In the genomic region with DNA sequence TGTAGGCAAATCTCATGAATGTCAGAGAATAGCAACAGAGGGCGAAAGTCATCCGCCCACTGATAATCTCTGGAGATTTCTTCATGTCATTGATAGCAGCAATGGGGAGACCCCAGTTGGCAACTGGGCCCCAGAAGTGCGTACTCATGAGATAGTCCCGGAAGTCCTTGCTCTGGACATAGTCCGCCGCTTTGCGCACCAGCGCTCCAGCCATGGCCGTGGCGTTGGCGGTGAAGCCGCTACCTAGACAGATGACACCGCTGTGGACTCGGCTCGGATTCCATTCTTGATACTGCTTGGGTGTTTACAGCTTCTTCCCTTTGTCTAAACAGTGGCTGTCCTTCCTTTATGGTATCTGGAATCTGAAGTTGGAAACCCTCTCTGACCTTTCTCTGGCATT, we compare ENCODE assay signal across 10 mouse cellular contexts. TPM values are rescaled to one million over a fixed set of nuclear protein-coding genes. Genes with fewer than 3 reads are reported as not detected.
DNase-seq lines count a peak whose midpoint lies in the region; TF ChIP-seq lines count a peak whose summit lies in the region.
"Not testable (repeated sequence)": the region's sequence is repeated elsewhere in the genome, so short reads cannot be mapped to it uniquely, and the experiment has no call there.
"Had no signal": no experiment of that assay in that cellular context is flagged by ENCODE, and none has a peak within 500 bp of the region (broad histone marks: within the 10 kb centered on the region; RNA-seq: fewer than 3 reads in every experiment).

No protein-coding gene starts in this region.

- H3K4me1 ChIP-seq in E14TG2a.4 (replicated peaks; ENCODE audit: low read depth, low read length): peaks cover 83% of the 10 kb centered on the region
- H3K4me1 ChIP-seq in kidney, adult 2 months (ENCODE audit: control insufficient read depth, insufficient read depth, low read length): not testable (repeated sequence)

- not testable (repeated sequence) for H3ac ChIP-seq in myocyte (ENCODE audit: control insufficient read depth, insufficient read length)

- not testable (repeated sequence) for H3K4me2 ChIP-seq in myocyte (ENCODE audit: low read depth)

- DNase-seq in 416B (ENCODE audit: low read depth) (peak; percentile 33), MN1 (ENCODE audit: low spot score) (peak; percentile 39)
- peak; percentile 19 for DNase-seq in adrenal gland, postnatal 25 days
- DNase-seq in cerebellum, postnatal 14 days: peak; percentile 37 to 38
- DNase-seq in kidney, adult 2 months: peak; percentile 25
- DNase-seq in kidney, postnatal 14 days: peak; percentile 29

- H3K9me3 ChIP-seq in E14TG2a.4 (ENCODE audit: low read length): not testable (repeated sequence)

- H3K27me3 ChIP-seq in E14TG2a.4 (ENCODE audit: insufficient read depth, low read length); kidney, adult 2 months (replicated peaks; ENCODE audit: control insufficient read depth, insufficient read depth, low read length); myocyte (ENCODE audit: control insufficient read depth, insufficient read depth, insufficient read length): not testable (repeated sequence)

- not testable (repeated sequence) for H3K27ac ChIP-seq in kidney, adult 2 months (ENCODE audit: insufficient read depth, low read depth, low read length)

- TF ChIP-seq POLR2A in kidney, adult 2 months (IDR thresholded peaks at IDR 0.05; ENCODE audit: low read depth, low read length): not testable (repeated sequence)
- peak; percentile 27 for TF ChIP-seq POLR2A in myocyte (IDR thresholded peaks at IDR 0.05; ENCODE audit: insufficient read length, low read depth)

- WGBS in kidney, adult 2 months: 96% methylated on average over 15 of the region's 15 CpGs

- TF ChIP-seq CTCF in E14TG2a.4 (conservative IDR thresholded peaks at IDR 0.05; ENCODE audit: low read length); kidney, adult 2 months (conservative IDR thresholded peaks at IDR 0.05; ENCODE audit: insufficient read depth, insufficient read length, low read depth, low read length): not testable (repeated sequence)

- H3K36me3 ChIP-seq in E14TG2a.4 (ENCODE audit: insufficient read depth, low read length): peaks cover 44% of the 10 kb centered on the region
- H3K36me3 ChIP-seq in kidney, adult 2 months (ENCODE audit: control insufficient read depth, insufficient read depth, low read length); myocyte (ENCODE audit: control insufficient read depth, insufficient read depth): not testable (repeated sequence)

- not testable (repeated sequence) for H3K79me2 ChIP-seq in myocyte (ENCODE audit: control insufficient read depth, insufficient read depth)

- peak overlapping the region; percentile 45 for H3K4me3 ChIP-seq in E14TG2a.4 (replicated peaks; ENCODE audit: low read length)
- H3K4me3 ChIP-seq in kidney, adult 2 months (ENCODE audit: insufficient read depth, low read depth, low read length); myocyte: not testable (repeated sequence)

RNA-seq across cellular contexts. Expression of gene Zfp839, which starts 8.6 kb away (rescaled TPM):
- total RNA-seq in adrenal gland, postnatal 25 days (2021): 16.3 and 17.7 TPM in 2 replicates
- polyA plus RNA-seq in kidney, adult 2 months (2012; rRNA removed): 6.9 and 9.0 TPM in 2 replicates
- polyA plus RNA-seq in myocyte (2012; fragmentation: generic; extraction: Trizol): 3.1 TPM

RNA-seq across cellular contexts. Expression of gene Mok, which starts 17.9 kb away (rescaled TPM):
- 1.4 and 1.5 TPM in 2 replicates for total RNA-seq in adrenal gland, postnatal 25 days (2021)
- polyA plus RNA-seq in kidney, adult 2 months (2012; rRNA removed): 9.8 and 10.1 TPM in 2 replicates
- 3.3 TPM for polyA plus RNA-seq in myocyte (2012; fragmentation: generic; extraction: Trizol)
- total RNA-seq: common myeloid progenitor, adult 5-6 weeks had no signal
- polyA plus RNA-seq: erythroblast, embryonic 14.5 days had no signal

RNA-seq across cellular contexts. Expression of gene Cinp, which starts 30.3 kb away (rescaled TPM):
- 35.8 and 43.9 TPM in 2 replicates for total RNA-seq in adrenal gland, postnatal 25 days (2021)
- polyA plus RNA-seq in kidney, adult 2 months (2012; rRNA removed): 27.1 and 28.6 TPM in 2 replicates
- 54.4 TPM for polyA plus RNA-seq in myocyte (2012; fragmentation: generic; extraction: Trizol)

RNA-seq across cellular contexts. Expression of gene Tecpr2, which starts 30.4 kb away (rescaled TPM):
- 9.5 and 10.1 TPM in 2 replicates for total RNA-seq in adrenal gland, postnatal 25 days (2021)
- polyA plus RNA-seq in kidney, adult 2 months (2012; rRNA removed): 4.3 and 4.7 TPM in 2 replicates
- 4.2 TPM for polyA plus RNA-seq in myocyte (2012; fragmentation: generic; extraction: Trizol)
